Mouse (Mus musculus) neural tube, embryonic 13.5 days (tissue): ENCODE results near the gene Kctd18. TPM values are rescaled to one million over a fixed set of nuclear protein-coding genes. Genes with fewer than 3 reads are reported as not detected.

ENCODE experiments used
- ATAC-seq: fragments of 200-750 bp; cut with Nextera tagmentation; 2 replicates; pipeline ENCODE4 v1.8.0; 2017; ENCODE audit warnings: low read depth, mild to moderate bottlenecking, moderate TSS enrichment, moderate library complexity
- H3K27ac ChIP-seq: fragments of 300-500 bp; sonication (generic); replicated peaks from 2 replicates; pipeline ENCODE4 v1.5.1; 2015; ENCODE audit warnings: moderate library complexity, mild to moderate bottlenecking, inconsistent platforms
- H3K27me3 ChIP-seq: fragments of 300-500 bp; sonication (generic); 2 replicates; pipeline ENCODE4 v1.6.1; 2015; ENCODE audit warnings: mild to moderate bottlenecking, inconsistent platforms
- H3K36me3 ChIP-seq: fragments of 300-500 bp; sonication (generic); 2 replicates; pipeline ENCODE4 v1.6.1; 2015; ENCODE audit warnings: mild to moderate bottlenecking, inconsistent platforms
- H3K4me1 ChIP-seq: fragments of 300-500 bp; sonication (generic); replicated peaks from 2 replicates; pipeline ENCODE4 v1.6.1; 2015; ENCODE audit warnings: inconsistent platforms
- H3K4me2 ChIP-seq: fragments of 300-500 bp; sonication (generic); 2 replicates; pipeline ENCODE4 v1.6.1; 2015; ENCODE audit warnings: inconsistent platforms, mild to moderate bottlenecking, moderate library complexity
- H3K4me3 ChIP-seq: fragments of 300-500 bp; sonication (generic); 2 replicates; pipeline ENCODE4 v1.5.1; 2015; ENCODE audit warnings: mild to moderate bottlenecking, inconsistent platforms
- H3K9ac ChIP-seq: fragments of 300-500 bp; sonication (generic); 2 replicates; pipeline ENCODE4 v1.6.1; 2015; ENCODE audit warnings: moderate library complexity, mild to moderate bottlenecking, inconsistent platforms
- H3K9me3 ChIP-seq: fragments of 300-500 bp; sonication (generic); 2 replicates; pipeline ENCODE4 v1.6.1; 2016; ENCODE audit warnings: inconsistent platforms
- WGBS: fragments of 180-500 bp; shearing (Covaris S2); methylation state at CpG from one replicate; pipeline ENCODE4 v1.1.7; 2015; 5-methylcytosine and 5-hydroxymethylcytosine counted together
- polyA plus RNA-seq: library from polyadenylated mRNA; unstranded; fragments of >200 nt; fragmentation: Nextera tagmentation; extraction: Ambion mirVana; gene quantifications from 2 replicates; pipeline ENCODE4 v1.2.1, GENCODE M21; 2015

Kctd18 gene
- polyA plus RNA-seq, 1 experiment from 2014 or later = 23.8 TPM

- peak; percentile 33; the same call in 1 of the 2 replicates for ATAC-seq
- no peak overlapping the region for H3K27ac ChIP-seq
These were observed 77.0 kb downstream of the Kctd18 start for GRCm38 (mm10) chr1:57941734-57942133.

GRCm38 (mm10) chr1:57941095-57941494 lies 77.7 kb downstream of the Kctd18 start:
- Histone ChIP-seq H3K9ac (no peak overlapping the region), H3K9me3 (no peaks in the 10 kb centered on the region), H3K4me2 (0 out of 2 replicates have a peak overlapping the region, but pooled peaks have one; percentile 8), H3K4me3 (no peak overlapping the region), H3K27me3 (0 out of 2 replicates have a peak, but pooled peaks cover 2% of the 10 kb centered on the region), H3K4me1 (peaks cover 21% of the 10 kb centered on the region), H3K27ac (no peak overlapping the region), H3K36me3 (peaks cover 11% of the 10 kb centered on the region)
- 66% methylated on average over 7 of the region's 7 CpGs for WGBS
- 0 out of 2 replicates have a peak, but pooled peaks have one; percentile 60 for ATAC-seq

More at GRCm38 (mm10) chr1:57941734-57942133, 77.0 kb downstream of the Kctd18 start:
- Histone ChIP-seq H3K9ac (no peak overlapping the region), H3K4me2 (no peak overlapping the region), H3K36me3 (peaks cover 15% of the 10 kb centered on the region), H3K4me3 (no peak overlapping the region), H3K9me3 (no peaks in the 10 kb centered on the region), H3K27me3 (0 out of 2 replicates have a peak, but pooled peaks cover 2% of the 10 kb centered on the region), H3K4me1 (peaks cover 21% of the 10 kb centered on the region)
- 61% methylated on average over 11 of the region's 11 CpGs for WGBS

GRCm38 (mm10) chr1:57940691-57941090 lies 78.1 kb downstream of the Kctd18 start:
- no peak overlapping the region for H3K9ac ChIP-seq
- no peaks in the 10 kb centered on the region for H3K9me3 ChIP-seq
- H3K4me3 ChIP-seq = no peak overlapping the region
- H3K4me2 ChIP-seq = peak overlapping the region; percentile 8; the same call in 1 of the 2 replicates
- peaks cover 21% of the 10 kb centered on the region for H3K4me1 ChIP-seq
- H3K27ac ChIP-seq = no peak overlapping the region
- peak; percentile 52; the same call in 1 of the 2 replicates for ATAC-seq
- peaks cover 8% of the 10 kb centered on the region for H3K36me3 ChIP-seq
- 0 out of 2 replicates have a peak, but pooled peaks cover 2% of the 10 kb centered on the region for H3K27me3 ChIP-seq
- 24% methylated on average over 10 of the region's 10 CpGs for WGBS

- H3K9ac ChIP-seq = no peak overlapping the region
- WGBS = 53% methylated on average over 1 of the region's 1 CpGs
- H3K4me2 ChIP-seq = no peak overlapping the region
- no peaks in the 10 kb centered on the region for H3K9me3 ChIP-seq
- no peaks in the 10 kb centered on the region for H3K36me3 ChIP-seq
- H3K27me3 ChIP-seq = no peaks in the 10 kb centered on the region
- no peak overlapping the region for H3K27ac ChIP-seq
- no peak for ATAC-seq
- no peak overlapping the region for H3K4me3 ChIP-seq
- H3K4me1 ChIP-seq = no peaks in the 10 kb centered on the region
These were observed 84.5 kb downstream of the Kctd18 start for GRCm38 (mm10) chr1:57934287-57934686.

- no peaks in the 10 kb centered on the region for H3K27me3 ChIP-seq
- 0 out of 2 replicates have a peak, but pooled peaks cover 5% of the 10 kb centered on the region for H3K36me3 ChIP-seq
- no peak overlapping the region for H3K4me3 ChIP-seq
- WGBS = 87% methylated on average over 4 of the region's 4 CpGs
- H3K4me2 ChIP-seq = no peak overlapping the region
- no peak overlapping the region for H3K27ac ChIP-seq
- no peak overlapping the region for H3K9ac ChIP-seq
- no peak for ATAC-seq
- no peaks in the 10 kb centered on the region for H3K9me3 ChIP-seq
- H3K4me1 ChIP-seq = no peaks in the 10 kb centered on the region
These were observed 100.2 kb downstream of the Kctd18 start for GRCm38 (mm10) chr1:57918567-57918966.

DNA sequence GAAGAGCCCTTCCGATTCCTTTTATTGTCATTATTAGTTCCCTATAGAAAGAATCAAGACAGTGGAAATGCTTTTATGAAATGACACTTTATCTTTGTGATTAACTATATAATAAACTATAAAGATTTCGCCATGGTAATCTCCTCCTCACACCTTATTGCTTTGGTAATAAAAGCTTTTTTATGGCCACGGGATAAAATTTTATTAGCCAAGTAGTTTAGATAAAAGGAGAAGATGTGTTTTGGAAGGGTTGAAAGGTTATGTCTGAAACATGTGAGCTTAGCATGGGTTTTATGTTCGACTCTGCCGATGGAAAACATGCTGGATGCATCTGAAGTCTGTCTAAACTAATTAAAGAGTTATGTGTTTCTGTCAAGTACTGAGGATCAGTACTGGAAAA lies 101.4 kb downstream of the Kctd18 start:
- H3K4me2 ChIP-seq = no peak overlapping the region
- no peaks in the 10 kb centered on the region for H3K9me3 ChIP-seq
- H3K36me3 ChIP-seq = 0 out of 2 replicates have a peak, but pooled peaks cover 5% of the 10 kb centered on the region
- no peaks in the 10 kb centered on the region for H3K4me1 ChIP-seq
- H3K27me3 ChIP-seq = no peaks in the 10 kb centered on the region
- no peak overlapping the region for H3K9ac ChIP-seq
- 70% methylated on average over 5 of the region's 5 CpGs for WGBS
- no peak overlapping the region for H3K4me3 ChIP-seq
- no peak; the same call in 1 of the 2 replicates for ATAC-seq
- no peak overlapping the region for H3K27ac ChIP-seq

GRCm38 (mm10) chr1:57911561-57911960 lies 107.2 kb downstream of the Kctd18 start:
- Histone ChIP-seq H3K27ac (no peak overlapping the region), H3K9me3 (no peaks in the 10 kb centered on the region), H3K4me3 (no peak overlapping the region), H3K9ac (no peak overlapping the region), H3K4me1 (0 out of 2 replicates have a peak, but pooled peaks cover 6% of the 10 kb centered on the region), H3K4me2 (no peak overlapping the region), H3K27me3 (no peaks in the 10 kb centered on the region), H3K36me3 (0 out of 2 replicates have a peak, but pooled peaks cover 4% of the 10 kb centered on the region)
- 59% methylated on average over 6 of the region's 6 CpGs for WGBS
- ATAC-seq = no peak

GRCm38 (mm10) chr1:57906312-57906711 lies 112.4 kb downstream of the Kctd18 start:
- Histone ChIP-seq H3K27ac (no peak overlapping the region), H3K4me3 (no peak overlapping the region), H3K4me1 (0 out of 2 replicates have a peak, but pooled peaks cover under 1% of the 10 kb centered on the region), H3K9ac (no peak overlapping the region), H3K4me2 (no peak overlapping the region), H3K9me3 (no peaks in the 10 kb centered on the region), H3K36me3 (peaks cover 18% of the 10 kb centered on the region), H3K27me3 (no peaks in the 10 kb centered on the region)
- ATAC-seq = no peak

GRCm38 (mm10) chr1:57905912-57906311 lies 112.8 kb downstream of the Kctd18 start:
- no peak for ATAC-seq

More at GRCm38 (mm10) chr1:57905912-57906311, 112.8 kb downstream of the Kctd18 start:
- WGBS = 83% methylated on average over 3 of the region's 3 CpGs
- H3K36me3 ChIP-seq = peaks cover 18% of the 10 kb centered on the region
- no peaks in the 10 kb centered on the region for H3K9me3 ChIP-seq
- H3K27ac ChIP-seq = no peak overlapping the region
- no peak overlapping the region for H3K9ac ChIP-seq
- no peaks in the 10 kb centered on the region for H3K27me3 ChIP-seq
- H3K4me2 ChIP-seq = no peak overlapping the region
- H3K4me1 ChIP-seq = no peaks in the 10 kb centered on the region
- H3K4me3 ChIP-seq = no peak overlapping the region

Other genes starting within 250 kb of the Kctd18 start
- gene Spats2l, start 244.8 kb downstream of the Kctd18 start, polyA plus RNA-seq = 52.5 and 53.1 TPM in 2 replicates
- 3.3 and 4.9 TPM in 2 replicates for gene Sgo2a, start 23.0 kb downstream of the Kctd18 start, polyA plus RNA-seq
- 0.10 and 0.14 TPM in 2 replicates for gene Aox1, start 11.0 kb upstream of the Kctd18 start, polyA plus RNA-seq
- gene Aox3, start 94.2 kb upstream of the Kctd18 start, polyA plus RNA-seq = 0.17 and 0.28 TPM in 2 replicates
- gene Aox4, start 191.4 kb upstream of the Kctd18 start, polyA plus RNA-seq = 0.08 and 0.32 TPM in 2 replicates